Comparison of ENCODE assay signal across 25 mouse cellular contexts in the genomic region with DNA sequence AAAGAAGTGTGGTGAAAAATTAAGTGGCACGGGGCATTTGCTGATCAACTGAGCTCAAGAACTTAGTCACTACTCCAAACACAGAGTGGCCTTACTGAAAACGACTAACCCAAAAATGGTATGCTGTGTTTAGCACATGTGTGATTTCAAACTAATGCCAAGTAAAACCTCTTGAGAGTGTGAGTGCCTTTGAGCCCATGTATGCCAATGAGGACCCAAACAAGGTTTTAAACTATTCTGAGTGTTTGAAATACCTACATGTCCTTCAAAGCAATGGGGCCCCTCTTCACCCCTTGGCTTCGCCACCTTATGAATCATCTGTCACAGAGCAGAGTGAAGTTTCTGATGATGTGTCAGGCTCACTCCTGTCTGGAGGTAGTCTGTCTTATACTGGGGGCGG. TPM values are rescaled to one million over a fixed set of nuclear protein-coding genes. Genes with fewer than 3 reads are reported as not detected.
DNase-seq lines count a peak whose midpoint lies in the region; ATAC-seq and TF ChIP-seq lines count a peak whose summit lies in the region.
"Had no signal": no experiment of that assay in that cellular context is flagged by ENCODE, and none has a peak within 500 bp of the region (broad histone marks: within the 10 kb centered on the region; RNA-seq: fewer than 3 reads in every experiment).

No protein-coding gene starts in this region.

- DNase-seq in lung, adult 2 months = peak; percentile 16
- no peak for DNase-seq in lung, postnatal 4 days
- DNase-seq in lung, postnatal 25 days (ENCODE audit: low spot score) = peak; percentile 73
- DNase-seq in kidney, adult 2 months = no peak
- no peak for DNase-seq in kidney, adult 11 months
- DNase-seq: adrenal gland, adult 2 months; adrenal gland, postnatal 36 days; B cell, adult 2 months; cerebellum, adult 11 months; cerebellum, adult 8-10 months; cerebellum, postnatal 14 days; embryo, embryonic 11 days; gastrocnemius, postnatal 36 days; heart, adult 11 months; heart, postnatal 10 days had no signal

- no peak for TF ChIP-seq CTCF in lung, adult 2 months (IDR thresholded peaks at IDR 0.05; ENCODE audit: insufficient read depth, low read length)
- no peak for TF ChIP-seq CTCF in kidney, adult 2 months (conservative IDR thresholded peaks at IDR 0.05; ENCODE audit: insufficient read depth, insufficient read length, low read depth, low read length)

- WGBS in lung, adult 2 months = 57% methylated on average over 4 of the region's 4 CpGs
- WGBS in lung, embryonic 16.5 days = 39% methylated on average over 4 of the region's 4 CpGs
- 86% methylated on average over 4 of the region's 4 CpGs for WGBS in kidney, adult 2 months
- 85% methylated on average over 4 of the region's 4 CpGs for WGBS in midbrain, embryonic 13.5 days

- peak; percentile 74 for ATAC-seq in lung, embryonic 16.5 days (ENCODE audit: low read depth)
- no peak for ATAC-seq in midbrain, embryonic 13.5 days
- ATAC-seq: forebrain, embryonic 14.5 days; Patski had no signal

- no peak overlapping the region for H3K9ac ChIP-seq in lung, embryonic 16.5 days (ENCODE audit: low read length)
- H3K9ac ChIP-seq in midbrain, embryonic 13.5 days (replicated peaks) = no peak overlapping the region
- H3K9ac ChIP-seq: embryonic facial prominence, embryonic 15.5 days; hindbrain, embryonic 14.5 days had no signal

- no peak overlapping the region for H3K27ac ChIP-seq in lung, embryonic 16.5 days (ENCODE audit: low read length)
- no peak overlapping the region for H3K27ac ChIP-seq in kidney, adult 2 months (ENCODE audit: insufficient read depth, low read depth, low read length)
- H3K27ac ChIP-seq in midbrain, embryonic 13.5 days = no peak overlapping the region
- H3K27ac ChIP-seq: embryonic facial prominence, embryonic 15.5 days; forebrain, embryonic 10.5 days; heart, embryonic 10.5 days; hindbrain, embryonic 10.5 days; hindbrain, embryonic 14.5 days had no signal

- no peaks in the 10 kb centered on the region for H3K4me1 ChIP-seq in lung, adult 2 months (ENCODE audit: control insufficient read depth, insufficient read depth, low read length)
- H3K4me1 ChIP-seq in lung, embryonic 16.5 days (replicated peaks; ENCODE audit: control insufficient read depth, insufficient read depth, low read length) = peaks cover 3% of the 10 kb centered on the region; the same call in 1 of the 2 replicates
- H3K4me1 ChIP-seq in kidney, adult 2 months (ENCODE audit: control insufficient read depth, insufficient read depth, low read length) = no peaks in the 10 kb centered on the region
- H3K4me1 ChIP-seq in midbrain, embryonic 13.5 days (replicated peaks) = no peaks in the 10 kb centered on the region
- H3K4me1 ChIP-seq: embryonic facial prominence, embryonic 15.5 days; hindbrain, embryonic 10.5 days had no signal

- H3K4me2 ChIP-seq in lung, embryonic 16.5 days (ENCODE audit: low read depth, low read length) = no peak overlapping the region
- H3K4me2 ChIP-seq in midbrain, embryonic 13.5 days (replicated peaks) = no peak overlapping the region
- H3K4me2 ChIP-seq: embryonic facial prominence, embryonic 15.5 days; hindbrain, embryonic 14.5 days had no signal

- no peaks in the 10 kb centered on the region for H3K9me3 ChIP-seq in lung, embryonic 16.5 days (ENCODE audit: control insufficient read depth, low read length)
- H3K9me3 ChIP-seq in midbrain, embryonic 13.5 days = no peaks in the 10 kb centered on the region
- H3K9me3 ChIP-seq: embryonic facial prominence, embryonic 15.5 days; forebrain, embryonic 10.5 days; heart, embryonic 10.5 days; hindbrain, embryonic 10.5 days had no signal

- H3K27me3 ChIP-seq in lung, embryonic 16.5 days (ENCODE audit: control insufficient read depth, insufficient read depth, low read depth, low read length) = no peaks in the 10 kb centered on the region
- no peaks in the 10 kb centered on the region for H3K27me3 ChIP-seq in kidney, adult 2 months (replicated peaks; ENCODE audit: control insufficient read depth, insufficient read depth, low read length)
- H3K27me3 ChIP-seq in midbrain, embryonic 13.5 days = no peaks in the 10 kb centered on the region
- H3K27me3 ChIP-seq: embryonic facial prominence, embryonic 15.5 days; Patski had no signal

- H3K4me3 ChIP-seq in lung, adult 2 months (replicated peaks; ENCODE audit: extremely low read depth, low read depth, low read length) = no peak overlapping the region
- H3K4me3 ChIP-seq in lung, embryonic 16.5 days (ENCODE audit: low read length) = no peak overlapping the region
- no peak overlapping the region for H3K4me3 ChIP-seq in kidney, adult 2 months (ENCODE audit: insufficient read depth, low read depth, low read length)
- no peak overlapping the region for H3K4me3 ChIP-seq in midbrain, embryonic 13.5 days (replicated peaks)
- H3K4me3 ChIP-seq: embryonic facial prominence, embryonic 15.5 days; erythroblast, embryonic 14.5 days; forebrain, embryonic 10.5 days; heart, embryonic 10.5 days; hindbrain, embryonic 10.5 days had no signal

- TF ChIP-seq POLR2A in lung, adult 2 months (IDR thresholded peaks at IDR 0.05; ENCODE audit: borderline replicate concordance, extremely low read depth, low read depth, low read length) = no peak
- no peak for TF ChIP-seq POLR2A in kidney, adult 2 months (IDR thresholded peaks at IDR 0.05; ENCODE audit: low read depth, low read length)

- no peaks in the 10 kb centered on the region for H3K36me3 ChIP-seq in lung, embryonic 16.5 days (ENCODE audit: control insufficient read depth, insufficient read depth, low read length)
- no peaks in the 10 kb centered on the region for H3K36me3 ChIP-seq in kidney, adult 2 months (ENCODE audit: control insufficient read depth, insufficient read depth, low read length)
- no peaks in the 10 kb centered on the region for H3K36me3 ChIP-seq in midbrain, embryonic 13.5 days
- H3K36me3 ChIP-seq: embryonic facial prominence, embryonic 15.5 days; forebrain, embryonic 10.5 days; heart, embryonic 10.5 days; hindbrain, embryonic 10.5 days had no signal

RNA-seq across cellular contexts. Expression of a gene that starts 59.3 kb away (rescaled TPM):
- 41.6 and 65.4 TPM in 2 replicates for polyA plus RNA-seq in lung, adult 2 months (2012; rRNA removed)
- polyA plus RNA-seq in lung, embryonic 16.5 days (2015; fragmentation: Nextera tagmentation; extraction: Ambion mirVana) = 133 and 135 TPM in 2 replicates
- polyA plus RNA-seq in kidney, adult 2 months (2012; rRNA removed) = 63.2 and 80.6 TPM in 2 replicates
- 89.9 and 93.0 TPM in 2 replicates for polyA plus RNA-seq in midbrain, embryonic 13.5 days (2015; fragmentation: Nextera tagmentation; extraction: Ambion mirVana)

Comparison
In these comparisons a context has a peak if more than half of its experiments do, and no peak if none do; other contexts are left out.
1. DNase-seq: peak in lung, adult 2 months (single experiment) and lung, postnatal 25 days (single experiment); none in lung, postnatal 4 days (0 of 2), kidney, adult 2 months (single experiment) and kidney, adult 11 months (single experiment).